In the genomic region with DNA sequence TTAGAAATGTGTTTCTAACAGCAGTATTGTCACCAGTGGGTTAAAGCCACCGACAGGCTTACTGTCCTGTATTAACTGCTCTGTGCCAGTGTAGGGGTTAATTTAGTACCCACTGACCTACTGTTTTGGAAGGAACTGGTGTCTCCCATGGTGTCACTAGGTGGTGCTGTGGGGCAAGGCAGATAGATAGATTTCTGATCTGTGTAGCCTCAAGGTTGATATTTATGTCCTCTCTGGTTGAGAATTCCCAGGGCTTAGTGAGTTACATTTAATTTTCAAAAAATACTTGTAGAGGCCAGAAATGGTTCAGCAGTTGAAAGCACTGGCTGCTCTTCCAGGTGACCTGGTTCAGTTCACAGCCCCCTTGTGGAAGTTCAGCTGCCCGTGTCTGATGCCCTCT, we compare ENCODE assay signal across 8 mouse cellular contexts. TPM values are rescaled to one million over a fixed set of nuclear protein-coding genes. Genes with fewer than 3 reads are reported as not detected.
DNase-seq lines count a peak whose midpoint lies in the region; ATAC-seq and TF ChIP-seq lines count a peak whose summit lies in the region.

No protein-coding gene starts in this region.

- H3K27ac ChIP-seq in forebrain, postnatal 0 days (ENCODE audit: low read depth, low read length), result no peak overlapping the region
- no peak overlapping the region for H3K27ac ChIP-seq in forebrain, embryonic 12.5 days

- peaks cover 11% of the 10 kb centered on the region for H3K36me3 ChIP-seq in forebrain, postnatal 0 days (ENCODE audit: insufficient read depth)
- H3K36me3 ChIP-seq in forebrain, embryonic 12.5 days (replicated peaks), result peaks cover 67% of the 10 kb centered on the region

- no peak overlapping the region for H3K9ac ChIP-seq in forebrain, postnatal 0 days
- H3K9ac ChIP-seq in forebrain, embryonic 12.5 days, result no peak overlapping the region

- no peak for ATAC-seq in forebrain, postnatal 0 days
- ATAC-seq in forebrain, embryonic 12.5 days (ENCODE audit: low FRiP score), result no peak
- peak; percentile 48 for ATAC-seq in megakaryocyte, adult 5-6 weeks (ENCODE audit: poor library complexity, severe bottlenecking)

- H3K27me3 ChIP-seq in forebrain, postnatal 0 days (ENCODE audit: insufficient read depth, low read length), result no peaks in the 10 kb centered on the region
- no peaks in the 10 kb centered on the region for H3K27me3 ChIP-seq in forebrain, embryonic 12.5 days

- DNase-seq in forebrain, postnatal 0 days, result peak; percentile 46
- peak; percentile 59 to 70 for DNase-seq in right cerebral cortex, adult 2 months (ENCODE audit: low spot score in 2 of 2)
- DNase-seq in right cerebral cortex, postnatal 25 days, result no peak
- peak; percentile 54 for DNase-seq in cerebellum, postnatal 36 days
- peak; percentile 69 for DNase-seq in kidney, postnatal 10 days
- no peak for DNase-seq in yolk sac, embryonic 10.5 days (ENCODE audit: low spot score)

- no peak overlapping the region for H3K4me3 ChIP-seq in forebrain, postnatal 0 days (ENCODE audit: low read depth, low read length)
- H3K4me3 ChIP-seq in forebrain, embryonic 12.5 days (replicated peaks), result no peak overlapping the region

- TF ChIP-seq CTCF in forebrain, postnatal 0 days (IDR thresholded peaks at IDR 0.05; ENCODE audit: low read depth), result peak; percentile 72

- 67% methylated on average over 2 of the region's 2 CpGs for WGBS in forebrain, postnatal 0 days
- 73% methylated on average over 2 of the region's 2 CpGs for WGBS in forebrain, embryonic 12.5 days

- H3K4me2 ChIP-seq in forebrain, postnatal 0 days (ENCODE audit: low read depth), result no peak overlapping the region
- no peak overlapping the region for H3K4me2 ChIP-seq in forebrain, embryonic 12.5 days

- H3K9me3 ChIP-seq in forebrain, postnatal 0 days (ENCODE audit: low read length), result no peaks in the 10 kb centered on the region
- H3K9me3 ChIP-seq in forebrain, embryonic 12.5 days, result 0 out of 2 replicates have a peak, but pooled peaks cover 4% of the 10 kb centered on the region

- no peaks in the 10 kb centered on the region for H3K4me1 ChIP-seq in forebrain, postnatal 0 days (ENCODE audit: insufficient read depth)
- peaks cover 19% of the 10 kb centered on the region for H3K4me1 ChIP-seq in forebrain, embryonic 12.5 days

RNA-seq across cellular contexts. Expression of gene Dut, which starts 5.3 kb away (rescaled TPM):
- total RNA-seq in forebrain, postnatal 0 days (2014; rRNA removed), result 48.6 and 50.3 TPM in 2 replicates
- 89.8 and 96.3 TPM in 2 replicates for polyA plus RNA-seq in forebrain, postnatal 0 days (2015; fragmentation: Nextera tagmentation; extraction: Ambion mirVana)
- 224 and 225 TPM in 2 replicates for polyA plus RNA-seq in forebrain, embryonic 12.5 days (2016; fragmentation: Nextera tagmentation; extraction: Ambion mirVana)
- 115 and 122 TPM in 2 replicates for total RNA-seq in megakaryocyte, adult 5-6 weeks (2015)
- total RNA-seq in megakaryocyte, adult 5-6 weeks (2017), result 75.5 and 82.5 TPM in 2 replicates

Comparison
In these comparisons a context has a peak if more than half of its experiments do, and no peak if none do; other contexts are left out.
1. DNase-seq: peak in forebrain, postnatal 0 days (single experiment), right cerebral cortex, adult 2 months (2 of 2), cerebellum, postnatal 36 days (2 of 2) and kidney, postnatal 10 days (single experiment); none in right cerebral cortex, postnatal 25 days (single experiment) and yolk sac, embryonic 10.5 days (single experiment).